Mouse (Mus musculus) heart, adult 2 months (tissue): ENCODE results near the gene Abhd16b. TPM values are rescaled to one million over a fixed set of nuclear protein-coding genes. Genes with fewer than 3 reads are reported as not detected.
"Not testable (repeated sequence)": the region's sequence is repeated elsewhere in the genome, so short reads cannot be mapped to it uniquely, and the experiment has no call there.

Experiments
- DNase-seq, 2 experiments: peaks; one replicate each; pipeline ENCODE4 v3.0.0; 2021
- H3K27ac ChIP-seq: fragments of 200-600 bp; 2 replicates; pipeline ENCODE4 v1.8.1; 2022
- H3K27me3 ChIP-seq: fragments of 200-500 bp; 2 replicates; pipeline ENCODE4 v1.6.1; 2012; ENCODE audit warnings: mild to moderate bottlenecking, low read length, inconsistent platforms, mixed read lengths; ENCODE audit not compliant: control insufficient read depth, insufficient read depth
- H3K36me3 ChIP-seq: fragments of 200-500 bp; 2 replicates; pipeline ENCODE4 v1.6.1; 2012; ENCODE audit warnings: low read length, inconsistent platforms; ENCODE audit not compliant: control insufficient read depth, insufficient read depth
- H3K4me1 ChIP-seq: fragments of 200-500 bp; 2 replicates; pipeline ENCODE4 v1.6.1; 2011; ENCODE audit warnings: low read length; ENCODE audit not compliant: control insufficient read depth, insufficient read depth
- H3K4me3 ChIP-seq: fragments of 200-600 bp; 2 replicates; pipeline ENCODE4 v1.8.1; 2022
- H3K79me2 ChIP-seq: fragments of 200-500 bp; replicated peaks from 2 replicates; pipeline ENCODE4 v1.6.1; 2012; ENCODE audit warnings: mild to moderate bottlenecking, inconsistent platforms, low read length, moderate library complexity, mixed read lengths; ENCODE audit not compliant: control insufficient read depth, insufficient read depth
- H3K9ac ChIP-seq: fragments of 200-500 bp; 2 replicates; pipeline ENCODE4 v1.6.1; 2012; ENCODE audit warnings: low read depth, mild to moderate bottlenecking, control low read depth, inconsistent platforms, low read length, mixed read lengths
- CTCF ChIP-seq: fragments of 200-600 bp; IDR thresholded peaks from 2 replicates; pipeline ENCODE4 v1.8.1; 2022; ENCODE audit warnings: antibody characterized with exemption, mild to moderate bottlenecking, moderate library complexity
- EP300 ChIP-seq: fragments of 200-500 bp; IDR thresholded peaks from 2 replicates; pipeline ENCODE4 v1.6.1; 2011; ENCODE audit warnings: low read depth, low read length, control low read depth; ENCODE audit not compliant: insufficient read depth
- POLR2A ChIP-seq: fragments of 200-500 bp; IDR thresholded peaks from 2 replicates; pipeline ENCODE4 v1.6.1; 2011; ENCODE audit warnings: mild to moderate bottlenecking, low read depth, low read length, control low read depth; ENCODE audit not compliant: insufficient read depth
- WGBS: fragments of 180-500 bp; shearing (Covaris S2); methylation state at CpG from one replicate; pipeline ENCODE4 v1.1.7; 2018; 5-methylcytosine and 5-hydroxymethylcytosine counted together
- intact Hi-C: fragments of 180-260 bp; cut with DNase I; formaldehyde crosslinking; loops from one replicate; pipeline ENCODE4 v1.15.1; 2025
- polyA plus RNA-seq: library from polyadenylated mRNA; depleted of rRNA; stranded (reverse); fragments of >200 nt; gene quantifications from 2 replicates; pipeline ENCODE4 v1.2.3, GENCODE M21; 2012
- total RNA-seq, 2 experiments: library from RNA; stranded (reverse); gene quantifications; 2 replicates each; pipeline ENCODE4 v1.2.3; 2021

Gene Abhd16b
- total and polyA plus RNA-seq, 3 experiments, result not detected

DNA sequence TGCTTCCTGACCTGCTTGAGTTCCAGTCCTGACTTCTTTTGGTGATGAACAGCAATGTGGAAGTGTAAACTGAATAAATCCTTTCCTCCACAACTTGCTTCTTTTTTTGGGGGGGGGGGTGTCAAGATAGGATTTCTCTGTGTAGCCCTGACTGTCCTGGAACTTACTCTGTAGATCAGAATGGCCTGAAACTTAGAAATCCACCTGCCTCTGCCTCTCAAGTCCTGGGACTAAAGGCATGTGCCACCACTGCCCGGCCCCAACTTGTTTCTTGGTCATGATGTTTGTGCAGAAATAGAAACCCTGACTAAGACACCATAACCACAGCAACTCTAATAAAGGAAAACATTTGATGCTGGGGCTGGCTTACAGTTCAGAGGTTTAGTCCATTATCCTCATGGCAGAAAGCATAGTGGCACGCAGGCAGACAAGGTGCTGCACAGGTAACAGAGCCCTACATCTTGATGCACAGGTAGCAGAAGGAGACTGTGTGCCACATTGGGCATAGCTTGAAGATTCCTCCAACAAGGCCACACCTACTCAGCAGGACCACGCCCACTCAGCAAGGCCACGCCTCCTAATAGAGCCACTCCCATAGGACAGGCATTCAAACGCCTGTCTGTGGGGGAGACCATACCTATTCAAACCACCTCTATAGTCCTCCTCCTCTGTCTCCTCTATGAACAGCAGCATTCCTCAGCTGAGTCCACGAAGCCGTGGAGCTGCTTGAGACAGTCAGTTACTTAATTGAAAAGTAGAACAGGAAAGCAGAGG, 1.4 kb upstream of the Abhd16b start:
- whole genome bisulfite sequencing, result 35% methylated on average over 7 of the region's 7 CpGs
- H3K79me2 ChIP-seq, result no peaks in the 10 kb centered on the region
- no peak overlapping the region for H3K27ac ChIP-seq
- no peak overlapping the region for H3K9ac ChIP-seq
- no peak overlapping the region for H3K4me3 ChIP-seq
- H3K36me3 ChIP-seq, result peaks cover 3% of the 10 kb centered on the region; the same call in 1 of the 2 replicates
- H3K27me3 ChIP-seq, result no peaks in the 10 kb centered on the region
- intact Hi-C loops, result no loop called here
- TF ChIP-seq CTCF (no peak), EP300 (no peak), POLR2A (no peak)
- DNase-seq, result no peak
- peaks cover 9% of the 10 kb centered on the region for H3K4me1 ChIP-seq

DNA sequence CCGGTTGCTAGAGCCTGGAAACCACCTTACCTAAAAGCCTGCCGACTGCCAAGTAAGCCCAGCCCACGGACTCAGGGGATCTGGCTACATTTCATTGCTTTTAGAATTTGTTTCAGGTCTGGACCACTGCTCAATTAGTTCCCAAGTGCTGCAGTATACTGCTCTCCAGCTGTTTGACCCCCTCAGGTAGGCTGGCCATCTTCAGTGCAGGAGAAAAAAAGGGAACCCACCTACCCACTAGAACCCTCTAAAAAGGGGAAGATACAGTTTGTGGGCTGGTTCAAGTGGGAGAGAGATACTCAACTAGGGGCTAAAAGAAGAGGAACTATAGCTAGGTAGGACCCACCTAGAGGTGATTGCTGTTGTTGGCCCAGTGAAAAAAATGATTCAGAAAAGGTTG, 800 bp upstream of the Abhd16b start:
- WGBS, result 42% methylated on average over 3 of the region's 3 CpGs
- Histone ChIP-seq H3K4me1 (peaks cover 6% of the 10 kb centered on the region), H3K36me3 (peaks cover 3% of the 10 kb centered on the region; the same call in 1 of the 2 replicates), H3K27me3 (no peaks in the 10 kb centered on the region), H3K27ac (no peak overlapping the region), H3K79me2 (no peaks in the 10 kb centered on the region), H3K9ac (no peak overlapping the region), H3K4me3 (no peak overlapping the region)
- intact Hi-C loops, result no loop called here
- DNase-seq, result no peak
- no peak for TF ChIP-seq CTCF
- TF ChIP-seq EP300, result no peak
- no peak for TF ChIP-seq POLR2A

GRCm38 (mm10) chr2:181494266-181494945, 1.4 kb downstream of the Abhd16b start:
- Histone ChIP-seq H3K4me3 (no peak overlapping the region), H3K9ac (no peak overlapping the region), H3K27me3 (no peaks in the 10 kb centered on the region), H3K79me2 (no peaks in the 10 kb centered on the region), H3K36me3 (no peaks in the 10 kb centered on the region), H3K4me1 (peaks cover 3% of the 10 kb centered on the region), H3K27ac (no peak overlapping the region)
- intact Hi-C loops, result no loop called here
- no peak for DNase-seq
- 65% methylated on average over 26 of the region's 26 CpGs for WGBS
- no peak for TF ChIP-seq EP300
- no peak for TF ChIP-seq CTCF
- no peak for TF ChIP-seq POLR2A

DNA sequence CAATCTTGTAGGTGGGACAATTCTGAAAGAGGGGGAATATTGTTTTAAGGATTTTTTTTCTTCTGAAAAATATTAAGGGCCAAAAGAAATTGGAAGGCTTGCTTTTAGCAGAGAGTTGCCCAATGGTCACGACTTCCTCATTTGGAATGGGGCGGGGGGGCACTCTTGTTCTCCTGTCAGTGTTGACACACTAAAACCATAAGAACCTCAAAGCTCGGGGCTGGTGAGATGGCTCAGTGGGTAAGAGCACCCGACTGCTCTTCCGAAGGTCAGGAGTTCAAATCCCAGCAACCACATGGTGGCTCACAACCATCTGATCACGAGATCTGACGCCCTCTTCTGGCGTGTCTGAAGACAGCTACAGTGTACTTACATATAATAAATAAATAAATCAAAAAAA, 2.8 kb downstream of the Abhd16b start:
- H3K79me2 ChIP-seq, H3K4me3 ChIP-seq, H3K9ac ChIP-seq, H3K4me1 ChIP-seq, H3K27me3 ChIP-seq, H3K27ac ChIP-seq, H3K36me3 ChIP-seq: not testable (repeated sequence)
- intact Hi-C loops, result loop anchor here (1.0 to 2.0 kb wide), 3 partner anchors 23 to 104 kb away; partner anchors contain the start of gene Zbtb46
- 49% methylated on average over 8 of the region's 8 CpGs for WGBS
- peak in 1 of 2 experiments; percentile 32 for DNase-seq

GRCm38 (mm10) chr2:181496281-181496680, 3.3 kb downstream of the Abhd16b start:
- no peak for TF ChIP-seq POLR2A
- TF ChIP-seq CTCF, result peak; percentile 79
- peak; percentile 63; the same call in 1 of the 2 replicates for TF ChIP-seq EP300
- H3K36me3 ChIP-seq, result no peaks in the 10 kb centered on the region
- intact Hi-C loops, result loop anchor here (1.0 to 2.0 kb wide), 3 partner anchors 23 to 104 kb away; partner anchors contain the start of gene Zbtb46
- H3K27ac ChIP-seq, result peak overlapping the region; percentile 94
- no peaks in the 10 kb centered on the region for H3K79me2 ChIP-seq
- peak overlapping the region; percentile 29; the same call in 1 of the 2 replicates for H3K9ac ChIP-seq
- H3K4me1 ChIP-seq, result peaks cover 3% of the 10 kb centered on the region
- no peaks in the 10 kb centered on the region for H3K27me3 ChIP-seq
- peak overlapping the region; percentile 62 for H3K4me3 ChIP-seq
- DNase-seq, result peak; percentile 63 to 71
- 10% methylated on average over 8 of the region's 8 CpGs for WGBS
